Mouse (Mus musculus) lung, postnatal 0 days (tissue): ENCODE data around the gene Gatc.

Experiments
- CTCF ChIP-seq: IDR thresholded peaks from 2 replicates; pipeline ENCODE4 v1.5.1; 2016; ENCODE audit warnings: antibody characterized with exemption, mild to moderate bottlenecking
- EP300 ChIP-seq: IDR thresholded peaks from 2 replicates; pipeline ENCODE4 v1.6.1; 2016; ENCODE audit warnings: antibody characterized with exemption, mild to moderate bottlenecking, control low read depth

GRCm38 (mm10) chr5:115312354-115312753 lies 28.6 kb downstream of the Gatc start:
- no peak for TF ChIP-seq CTCF
- TF ChIP-seq EP300: no peak
